Mouse (Mus musculus): ENCODE measurements around the gene Pard3b. TPM values are rescaled to one million over a fixed set of nuclear protein-coding genes. Genes with fewer than 3 reads are reported as not detected.

Pard3b gene
- polyA plus RNA-seq, 1 experiment from 2014 or later = 13.8 TPM

DNA sequence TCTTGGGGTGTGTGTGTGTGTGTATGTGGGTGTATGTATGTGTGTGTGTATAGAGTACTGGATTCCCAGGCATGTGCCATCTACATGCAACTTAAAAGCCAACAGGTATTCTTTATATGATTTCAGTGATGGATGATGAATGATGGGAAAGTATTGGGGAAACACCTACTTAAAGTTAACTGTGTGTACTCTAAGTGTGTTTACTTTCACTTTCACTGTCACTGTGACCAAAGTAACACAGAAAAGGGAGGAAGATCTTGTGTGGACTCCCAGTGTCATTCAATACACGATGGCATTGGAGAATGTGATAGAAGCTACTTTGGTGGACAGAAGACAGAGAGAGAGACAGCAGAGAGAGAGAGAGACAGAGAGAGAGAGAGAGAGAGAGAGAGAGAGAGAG, 613.8 kb downstream of the Pard3b start:
- Histone ChIP-seq H3K9me3 (ENCODE audit: control insufficient read depth, low read length) (no peaks in the 10 kb centered on the region), H3K4me3 (ENCODE audit: low read depth, low read length) (no peak overlapping the region), H3K4me1 (replicated peaks; ENCODE audit: control insufficient read depth, insufficient read depth) (no peaks in the 10 kb centered on the region), H3K9ac (ENCODE audit: low read length) (no peak overlapping the region), H3K27ac (replicated peaks) (no peak overlapping the region), H3K4me2 (replicated peaks; ENCODE audit: low read depth) (no peak overlapping the region), H3K27me3 (ENCODE audit: control insufficient read depth, insufficient read depth, low read length) (no peaks in the 10 kb centered on the region), H3K36me3 (ENCODE audit: control insufficient read depth, insufficient read depth, low read length) (no peaks in the 10 kb centered on the region)
- ATAC-seq (ENCODE audit: low FRiP score, low TSS enrichment) = no peak
- 78% methylated on average over 1 of the region's 1 CpGs for WGBS
- TF ChIP-seq CTCF (IDR thresholded peaks at IDR 0.05; ENCODE audit: low read depth) (no peak), EP300 (optimal IDR thresholded peaks at IDR 0.05) (no peak)
- no peak for DNase-seq (ENCODE audit: low spot score)

DNA sequence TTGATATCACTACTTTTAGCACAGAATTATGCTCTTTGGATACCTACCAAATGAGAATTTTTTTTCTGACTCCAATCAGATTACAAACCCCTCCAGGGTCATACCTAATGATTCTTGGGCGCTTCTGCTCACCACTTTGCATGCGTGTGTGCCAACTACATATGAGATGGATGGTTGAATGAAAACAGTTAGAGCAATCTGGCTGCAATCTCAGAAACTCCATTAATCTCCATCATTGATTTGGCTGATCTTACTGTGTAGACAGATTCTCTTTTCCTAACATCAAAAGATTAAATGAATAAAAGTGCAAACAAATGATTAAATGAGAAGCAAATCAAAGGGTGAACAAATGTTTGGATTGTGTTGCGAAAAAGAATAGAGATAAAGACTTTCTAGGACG, 615.7 kb downstream of the Pard3b start:
- no peak for ATAC-seq (ENCODE audit: low FRiP score, low TSS enrichment)
- DNase-seq (ENCODE audit: low spot score) = no peak
- Histone ChIP-seq H3K27me3 (ENCODE audit: control insufficient read depth, insufficient read depth, low read length) (no peaks in the 10 kb centered on the region), H3K4me1 (replicated peaks; ENCODE audit: control insufficient read depth, insufficient read depth) (no peaks in the 10 kb centered on the region), H3K9me3 (ENCODE audit: control insufficient read depth, low read length) (no peaks in the 10 kb centered on the region), H3K27ac (replicated peaks) (no peak overlapping the region), H3K4me2 (replicated peaks; ENCODE audit: low read depth) (no peak overlapping the region), H3K4me3 (ENCODE audit: low read depth, low read length) (no peak overlapping the region), H3K9ac (ENCODE audit: low read length) (no peak overlapping the region), H3K36me3 (ENCODE audit: control insufficient read depth, insufficient read depth, low read length) (no peaks in the 10 kb centered on the region)
- WGBS = 47% methylated on average over 4 of the region's 4 CpGs
- TF ChIP-seq CTCF (IDR thresholded peaks at IDR 0.05; ENCODE audit: low read depth) (no peak), EP300 (optimal IDR thresholded peaks at IDR 0.05) (no peak)

DNA sequence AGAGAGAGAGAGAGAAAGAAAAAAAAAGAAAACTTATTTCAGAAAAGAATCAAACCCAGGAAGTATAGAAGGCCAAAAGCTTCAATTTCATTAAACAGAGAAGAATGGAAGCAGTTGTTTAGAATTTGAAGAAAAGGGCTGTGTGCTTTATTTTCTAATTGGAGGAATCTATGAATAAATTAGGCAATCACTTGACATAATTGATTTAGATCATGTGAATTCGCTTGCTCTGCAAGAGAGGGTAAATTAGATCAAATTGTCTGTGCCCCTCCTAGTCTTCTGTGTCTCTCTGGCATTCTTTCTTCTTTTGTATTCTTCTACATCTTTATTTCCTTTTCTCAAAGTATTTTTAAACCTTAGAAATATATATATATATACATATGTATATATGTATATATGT, 616.3 kb downstream of the Pard3b start:
- H3K36me3 ChIP-seq (ENCODE audit: control insufficient read depth, insufficient read depth, low read length) = no peaks in the 10 kb centered on the region
- no peak overlapping the region for H3K9ac ChIP-seq (ENCODE audit: low read length)
- ATAC-seq (ENCODE audit: low FRiP score, low TSS enrichment) (no peak), DNase-seq (ENCODE audit: low spot score) (no peak)
- TF ChIP-seq EP300 (optimal IDR thresholded peaks at IDR 0.05) = no peak
- no peak for TF ChIP-seq CTCF (IDR thresholded peaks at IDR 0.05; ENCODE audit: low read depth)
- H3K27me3 ChIP-seq (ENCODE audit: control insufficient read depth, insufficient read depth, low read length) = no peaks in the 10 kb centered on the region
- no peak overlapping the region for H3K4me2 ChIP-seq (replicated peaks; ENCODE audit: low read depth)
- 92% methylated on average over 1 of the region's 1 CpGs for WGBS
- no peaks in the 10 kb centered on the region for H3K4me1 ChIP-seq (replicated peaks; ENCODE audit: control insufficient read depth, insufficient read depth)
- no peaks in the 10 kb centered on the region for H3K9me3 ChIP-seq (ENCODE audit: control insufficient read depth, low read length)
- no peak overlapping the region for H3K4me3 ChIP-seq (ENCODE audit: low read depth, low read length)
- no peak overlapping the region for H3K27ac ChIP-seq (replicated peaks)

DNA sequence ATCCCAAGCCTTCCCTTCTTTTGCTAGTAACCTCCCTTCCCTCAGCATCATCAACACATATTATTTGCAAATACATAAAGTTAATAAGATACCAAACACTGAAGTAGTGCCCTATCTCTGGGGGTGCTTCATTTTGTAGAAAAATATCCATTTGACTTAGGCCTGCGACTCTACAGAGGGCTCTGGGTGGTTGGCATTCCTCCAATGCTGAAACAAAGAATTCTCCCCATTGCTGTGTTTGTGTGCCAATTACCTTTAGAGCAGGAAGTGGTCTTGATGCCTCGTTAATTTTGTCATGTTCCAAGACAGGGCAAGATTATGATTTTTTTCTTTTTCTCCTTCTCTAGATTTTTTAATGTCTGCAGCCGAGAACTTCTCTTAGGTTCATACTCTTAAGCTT, 637.8 kb downstream of the Pard3b start:
- ATAC-seq (ENCODE audit: low FRiP score, low TSS enrichment) (no peak), DNase-seq (ENCODE audit: low spot score) (no peak)
- no peak overlapping the region for H3K4me2 ChIP-seq (replicated peaks; ENCODE audit: low read depth)
- H3K36me3 ChIP-seq (ENCODE audit: control insufficient read depth, insufficient read depth, low read length) = no peaks in the 10 kb centered on the region
- 76% methylated on average over 3 of the region's 3 CpGs for WGBS
- TF ChIP-seq CTCF (IDR thresholded peaks at IDR 0.05; ENCODE audit: low read depth) (no peak), EP300 (optimal IDR thresholded peaks at IDR 0.05) (no peak)
- no peaks in the 10 kb centered on the region for H3K9me3 ChIP-seq (ENCODE audit: control insufficient read depth, low read length)
- no peak overlapping the region for H3K4me3 ChIP-seq (ENCODE audit: low read depth, low read length)
- no peaks in the 10 kb centered on the region for H3K4me1 ChIP-seq (replicated peaks; ENCODE audit: control insufficient read depth, insufficient read depth)
- no peaks in the 10 kb centered on the region for H3K27me3 ChIP-seq (ENCODE audit: control insufficient read depth, insufficient read depth, low read length)
- no peak overlapping the region for H3K27ac ChIP-seq (replicated peaks)
- no peak overlapping the region for H3K9ac ChIP-seq (ENCODE audit: low read length)

DNA sequence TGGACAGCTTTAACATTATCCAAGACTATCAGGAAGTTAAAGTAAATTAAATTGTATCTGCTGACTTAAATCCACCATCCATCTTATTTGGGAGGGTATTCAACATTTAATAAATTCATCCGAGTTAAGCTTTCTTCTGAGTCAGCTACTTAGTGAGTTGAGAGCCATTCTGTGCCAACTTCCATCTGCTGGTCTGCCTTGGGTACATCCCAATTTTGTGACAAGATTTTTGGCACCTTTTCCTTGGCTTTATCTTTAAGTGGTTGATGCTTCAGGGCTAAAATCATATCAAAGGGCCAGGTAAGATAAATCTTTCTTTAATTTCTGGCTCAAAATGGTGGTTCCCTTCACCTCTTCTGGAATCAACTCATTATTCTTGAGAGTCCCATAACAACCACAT, 640.0 kb downstream of the Pard3b start:
- no peak overlapping the region for H3K27ac ChIP-seq (replicated peaks)
- no peaks in the 10 kb centered on the region for H3K9me3 ChIP-seq (ENCODE audit: control insufficient read depth, low read length)
- DNase-seq (ENCODE audit: low spot score) (no peak), ATAC-seq (ENCODE audit: low FRiP score, low TSS enrichment) (no peak)
- no peaks in the 10 kb centered on the region for H3K4me1 ChIP-seq (replicated peaks; ENCODE audit: control insufficient read depth, insufficient read depth)
- TF ChIP-seq CTCF (IDR thresholded peaks at IDR 0.05; ENCODE audit: low read depth) (no peak), EP300 (optimal IDR thresholded peaks at IDR 0.05) (no peak)
- H3K36me3 ChIP-seq (ENCODE audit: control insufficient read depth, insufficient read depth, low read length) = no peaks in the 10 kb centered on the region
- H3K4me2 ChIP-seq (replicated peaks; ENCODE audit: low read depth) = no peak overlapping the region
- WGBS = 58% methylated on average over 1 of the region's 1 CpGs
- H3K9ac ChIP-seq (ENCODE audit: low read length) = no peak overlapping the region
- H3K4me3 ChIP-seq (ENCODE audit: low read depth, low read length) = no peak overlapping the region
- no peaks in the 10 kb centered on the region for H3K27me3 ChIP-seq (ENCODE audit: control insufficient read depth, insufficient read depth, low read length)

DNA sequence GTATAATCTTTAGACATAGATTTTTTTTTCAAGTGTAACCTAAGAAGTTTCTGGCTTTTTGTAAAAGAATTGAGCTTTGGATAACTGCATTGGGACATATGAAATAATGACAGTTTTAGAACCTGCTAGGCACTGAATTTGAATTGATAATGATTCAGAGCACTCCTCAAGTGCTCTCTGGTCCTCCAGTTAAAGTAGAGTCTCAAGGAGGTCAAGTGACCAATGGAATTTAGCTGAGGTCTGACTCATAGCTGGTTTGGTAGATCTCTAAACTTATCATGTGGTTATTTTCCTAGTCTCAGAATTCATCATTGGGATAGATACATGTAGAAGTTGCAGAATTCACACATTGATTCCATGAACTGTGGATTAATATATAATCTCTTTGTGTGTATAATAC, 642.0 kb downstream of the Pard3b start:
- H3K4me2 ChIP-seq (replicated peaks; ENCODE audit: low read depth) = no peak overlapping the region
- ATAC-seq (ENCODE audit: low FRiP score, low TSS enrichment) (no peak), DNase-seq (ENCODE audit: low spot score) (no peak)
- H3K9ac ChIP-seq (ENCODE audit: low read length) = no peak overlapping the region
- H3K9me3 ChIP-seq (ENCODE audit: control insufficient read depth, low read length) = no peaks in the 10 kb centered on the region
- no peaks in the 10 kb centered on the region for H3K36me3 ChIP-seq (ENCODE audit: control insufficient read depth, insufficient read depth, low read length)
- TF ChIP-seq CTCF (IDR thresholded peaks at IDR 0.05; ENCODE audit: low read depth) (no peak), EP300 (optimal IDR thresholded peaks at IDR 0.05) (no peak)
- no peak overlapping the region for H3K27ac ChIP-seq (replicated peaks)
- no peaks in the 10 kb centered on the region for H3K27me3 ChIP-seq (ENCODE audit: control insufficient read depth, insufficient read depth, low read length)
- no peak overlapping the region for H3K4me3 ChIP-seq (ENCODE audit: low read depth, low read length)
- H3K4me1 ChIP-seq (replicated peaks; ENCODE audit: control insufficient read depth, insufficient read depth) = no peaks in the 10 kb centered on the region
